Mouse (Mus musculus) megakaryocyte, embryonic 14.5 days (primary cell): Measurements from ENCODE around the gene Trak2. TPM values are rescaled to one million over a fixed set of nuclear protein-coding genes. Genes with fewer than 3 reads are reported as not detected.

Experiments
- H3K27me3 ChIP-seq: replicated peaks from 2 replicates; pipeline ENCODE3; 2012; ENCODE audit warnings: inconsistent platforms
- H3K36me3 ChIP-seq: replicated peaks from 2 replicates; pipeline ENCODE3; 2012; ENCODE audit warnings: low read length, inconsistent platforms, mixed read lengths
- H3K4me1 ChIP-seq: 2 replicates; pipeline ENCODE4 v1.6.1; 2012; ENCODE audit warnings: inconsistent platforms
- H3K4me3 ChIP-seq: replicated peaks from 2 replicates; pipeline ENCODE3; 2012; ENCODE audit warnings: moderate library complexity, mild to moderate bottlenecking, inconsistent platforms
- H3K9me3 ChIP-seq: 2 replicates; pipeline ENCODE4 v1.6.1; 2012; ENCODE audit warnings: inconsistent platforms
- FLI1 ChIP-seq: IDR thresholded peaks from 2 replicates; pipeline ENCODE4 v1.6.1; 2012; ENCODE audit warnings: low read length, inconsistent platforms, mixed read lengths
- GATA1 ChIP-seq: IDR thresholded peaks from 3 replicates; pipeline ENCODE4 v1.6.1; 2012; ENCODE audit warnings: mixed read lengths, low read length, inconsistent platforms, borderline replicate concordance
- polyA plus RNA-seq: library from polyadenylated mRNA; stranded (reverse); fragments of >175 nt; gene quantifications from 2 replicates; pipeline ENCODE4 v1.2.3, GENCODE M21; 2012; ENCODE audit warnings: low replicate concordance; ENCODE audit not compliant: insufficient read depth

Trak2 gene
- 24.8 and 64.1 TPM in 2 replicates for polyA plus RNA-seq

GRCm38 (mm10) chr1:58973366-58974221 is at the start of gene Trak2, which contains the start of gene Stradb:
Gene Trak2 (minus strand): TSS chr1:58973430.
Gene Stradb (plus strand): TSS chr1:58973522.
- Histone ChIP-seq H3K27me3 (no peaks in the 10 kb centered on the region), H3K4me1 (peaks cover 54% of the 10 kb centered on the region), H3K4me3 (peak within 1 kb of the TSS; percentile 92), H3K36me3 (peaks cover 30% of the 10 kb centered on the region), H3K9me3 (no peaks in the 10 kb centered on the region)
- TF ChIP-seq FLI1 (no peak), GATA1 (no peak)

- H3K4me1 ChIP-seq, result no peaks in the 10 kb centered on the region
- no peak for TF ChIP-seq GATA1
- no peak for TF ChIP-seq FLI1
Measured at GRCm38 (mm10) chr1:59021556-59021955, 48.3 kb upstream of the Trak2 start.

GRCm38 (mm10) chr1:59009250-59009649 is 36.0 kb upstream of the Trak2 start:
- Histone ChIP-seq H3K4me1 (no peaks in the 10 kb centered on the region), H3K27me3 (no peaks in the 10 kb centered on the region), H3K36me3 (no peaks in the 10 kb centered on the region), H3K9me3 (no peaks in the 10 kb centered on the region), H3K4me3 (no peak overlapping the region)
- TF ChIP-seq GATA1 (no peak), FLI1 (no peak)

More at GRCm38 (mm10) chr1:59021556-59021955, 48.3 kb upstream of the Trak2 start:
- Histone ChIP-seq H3K4me3 (no peak overlapping the region), H3K27me3 (no peaks in the 10 kb centered on the region), H3K36me3 (no peaks in the 10 kb centered on the region), H3K9me3 (0 out of 2 replicates have a peak, but pooled peaks cover 4% of the 10 kb centered on the region)

GRCm38 (mm10) chr1:58995313-58995712 is 22.1 kb upstream of the Trak2 start:
- no peaks in the 10 kb centered on the region for H3K9me3 ChIP-seq
- H3K4me3 ChIP-seq, result no peak overlapping the region
- TF ChIP-seq GATA1, result no peak
- TF ChIP-seq FLI1, result no peak
- H3K4me1 ChIP-seq, result no peaks in the 10 kb centered on the region
- no peaks in the 10 kb centered on the region for H3K27me3 ChIP-seq
- peaks cover 51% of the 10 kb centered on the region for H3K36me3 ChIP-seq

GRCm38 (mm10) chr1:58993723-58994122 is 20.5 kb upstream of the Trak2 start:
- H3K4me3 ChIP-seq, result no peak overlapping the region
- peaks cover 66% of the 10 kb centered on the region for H3K36me3 ChIP-seq
- no peaks in the 10 kb centered on the region for H3K9me3 ChIP-seq
- no peaks in the 10 kb centered on the region for H3K27me3 ChIP-seq
- H3K4me1 ChIP-seq, result no peaks in the 10 kb centered on the region
- TF ChIP-seq GATA1 (no peak), FLI1 (no peak)

GRCm38 (mm10) chr1:58993144-58993543 is 19.9 kb upstream of the Trak2 start:
- Histone ChIP-seq H3K9me3 (no peaks in the 10 kb centered on the region), H3K27me3 (no peaks in the 10 kb centered on the region), H3K4me3 (no peak overlapping the region), H3K36me3 (peaks cover 72% of the 10 kb centered on the region), H3K4me1 (peaks cover 4% of the 10 kb centered on the region)
- TF ChIP-seq FLI1, result no peak
- TF ChIP-seq GATA1, result no peak

GRCm38 (mm10) chr1:58984586-58984985 is 11.4 kb upstream of the Trak2 start:
- H3K36me3 ChIP-seq, result peaks cover 95% of the 10 kb centered on the region
- no peaks in the 10 kb centered on the region for H3K9me3 ChIP-seq
- no peak for TF ChIP-seq FLI1
- TF ChIP-seq GATA1, result no peak
- no peak overlapping the region for H3K4me3 ChIP-seq
- H3K4me1 ChIP-seq, result peaks cover 56% of the 10 kb centered on the region
- no peaks in the 10 kb centered on the region for H3K27me3 ChIP-seq

GRCm38 (mm10) chr1:58982276-58982675 is 9.0 kb upstream of the Trak2 start:
- TF ChIP-seq FLI1 (no peak), GATA1 (no peak)
- H3K4me3 ChIP-seq, result peak overlapping the region; percentile 57
- H3K36me3 ChIP-seq, result peaks cover 85% of the 10 kb centered on the region
- no peaks in the 10 kb centered on the region for H3K9me3 ChIP-seq
- no peaks in the 10 kb centered on the region for H3K27me3 ChIP-seq
- H3K4me1 ChIP-seq, result peaks cover 52% of the 10 kb centered on the region

- peak overlapping the region; percentile 92 for H3K4me3 ChIP-seq
- peaks cover 25% of the 10 kb centered on the region for H3K36me3 ChIP-seq
- no peaks in the 10 kb centered on the region for H3K9me3 ChIP-seq
- peaks cover 61% of the 10 kb centered on the region for H3K4me1 ChIP-seq
- TF ChIP-seq FLI1 (no peak), GATA1 (no peak)
- H3K27me3 ChIP-seq, result no peaks in the 10 kb centered on the region
Measured at GRCm38 (mm10) chr1:58972851-58973365, 322 bp downstream of the Trak2 start.

- TF ChIP-seq FLI1 (no peak), GATA1 (no peak)
- Histone ChIP-seq H3K27me3 (no peaks in the 10 kb centered on the region), H3K36me3 (peaks cover 11% of the 10 kb centered on the region), H3K4me1 (peaks cover 72% of the 10 kb centered on the region), H3K4me3 (peak overlapping the region; percentile 50), H3K9me3 (no peaks in the 10 kb centered on the region)
Measured at GRCm38 (mm10) chr1:58971097-58971496, 2.1 kb downstream of the Trak2 start.
